Mouse (Mus musculus): ENCODE measurements around the gene Socs2.

DNA sequence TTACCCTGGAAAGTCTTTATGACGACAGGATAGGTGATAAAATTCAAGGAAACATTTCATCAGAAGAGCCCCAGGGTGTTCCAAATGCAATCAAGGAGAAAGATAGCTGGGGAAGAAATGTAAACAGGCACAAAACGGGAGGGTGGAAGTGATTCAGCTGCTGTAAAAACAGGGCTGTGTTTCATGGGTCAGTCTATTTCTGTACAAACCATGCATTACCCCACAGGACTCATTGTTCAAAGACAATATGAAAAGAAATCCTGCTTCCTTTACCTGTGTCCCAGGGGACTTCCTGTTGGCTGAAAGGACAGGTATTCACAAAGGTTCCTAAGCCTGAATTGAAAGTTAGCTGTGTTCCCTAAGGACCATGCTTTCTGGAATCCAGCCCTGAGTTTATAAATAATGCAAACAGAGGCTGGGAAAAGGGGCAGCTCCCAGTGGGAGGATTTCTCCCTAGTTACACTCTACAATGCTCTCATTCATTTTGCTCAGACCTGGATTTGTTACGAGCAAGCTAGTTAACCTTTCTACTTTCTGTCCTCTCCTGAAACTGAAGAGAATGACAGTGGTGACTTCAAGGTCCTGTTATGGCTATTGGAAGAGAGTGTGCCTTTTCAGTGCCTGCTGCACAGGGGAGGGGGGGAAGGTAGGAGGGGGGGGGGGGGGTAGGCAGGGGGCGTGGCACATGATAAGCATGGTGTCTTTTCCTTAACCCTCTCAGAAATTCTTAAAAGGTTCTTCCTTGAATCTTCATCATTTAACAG lies 80.0 kb downstream of the Socs2 start:
- TF ChIP-seq CTCF (IDR thresholded peaks at IDR 0.05; ENCODE audit: low read depth, low read length) (no peak), EP300 (IDR thresholded peaks at IDR 0.05; ENCODE audit: insufficient read depth, low read depth, low read length) (no peak)

All from ES-Bruce4 (cell line).